In the genomic region with DNA sequence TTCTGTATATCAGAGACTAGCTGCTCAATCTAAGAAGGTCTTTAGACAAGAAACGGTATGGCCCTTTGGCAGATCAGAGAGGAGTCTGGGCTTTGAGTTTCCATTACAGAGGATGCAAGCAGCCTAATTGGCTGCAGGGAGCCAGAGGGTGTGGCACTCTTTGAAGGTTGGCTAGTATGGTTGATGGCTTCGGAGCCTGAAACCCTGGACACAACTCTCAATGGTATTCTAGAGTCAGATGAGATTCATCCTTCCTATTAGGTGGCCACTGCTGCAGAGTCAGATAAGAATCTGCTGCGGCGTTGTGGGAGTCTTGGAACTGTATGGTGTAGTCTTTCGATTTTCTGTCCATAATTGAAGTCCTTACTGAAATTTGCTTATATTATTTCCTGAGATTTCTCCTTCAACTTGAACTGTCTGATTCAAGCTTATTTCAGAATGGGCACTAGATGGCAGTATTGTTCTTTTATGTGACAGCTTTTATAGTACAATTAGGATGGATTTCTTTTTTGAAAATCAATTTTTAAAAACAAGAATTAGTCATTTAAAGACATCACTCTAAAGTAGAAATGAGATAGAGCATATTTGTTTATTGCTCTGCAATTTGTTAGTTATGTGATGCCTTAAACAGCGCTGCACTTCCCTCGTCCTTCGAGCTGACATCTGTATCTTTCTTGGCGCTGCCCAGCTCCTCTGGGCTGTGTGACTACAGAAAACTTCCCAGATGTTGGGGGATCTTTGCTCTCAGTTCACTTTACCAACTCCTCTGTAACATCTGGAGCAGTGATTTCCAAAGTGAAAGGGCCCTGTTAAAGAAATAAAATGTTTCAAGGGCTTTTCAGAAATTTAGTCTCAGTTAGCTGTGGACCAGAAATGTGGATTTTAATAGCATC, we compare ENCODE assay signal across 8 mouse cellular contexts.
DNase-seq lines count a peak whose midpoint lies in the region; ATAC-seq and TF ChIP-seq lines count a peak whose summit lies in the region.

No protein-coding gene starts in this region.

- peak; percentile 69 for TF ChIP-seq CTCF in lung, postnatal 0 days (IDR thresholded peaks at IDR 0.05)
- no peak for TF ChIP-seq CTCF in lung, adult 2 months (IDR thresholded peaks at IDR 0.05; ENCODE audit: insufficient read depth, low read length)
- TF ChIP-seq CTCF in hindbrain, postnatal 0 days (IDR thresholded peaks at IDR 0.05; ENCODE audit: low read depth), result peak; percentile 71
- peak; percentile 21; the same call in 1 of the 2 replicates for TF ChIP-seq CTCF in small intestine, adult 2 months (IDR thresholded peaks at IDR 0.05; ENCODE audit: extremely low read depth, insufficient read length, insufficient replicate concordance, low read depth, low read length)

- H3K4me3 ChIP-seq in forebrain, embryonic 14.5 days (ENCODE audit: low read depth, low read length), result no peak overlapping the region
- no peak overlapping the region for H3K4me3 ChIP-seq in forebrain, embryonic 15.5 days
- no peak overlapping the region for H3K4me3 ChIP-seq in lung, postnatal 0 days (ENCODE audit: low read depth, low read length)
- H3K4me3 ChIP-seq in lung, adult 2 months (replicated peaks; ENCODE audit: extremely low read depth, low read depth, low read length), result no peak overlapping the region
- no peak overlapping the region for H3K4me3 ChIP-seq in hindbrain, postnatal 0 days (ENCODE audit: low read length)
- no peak overlapping the region for H3K4me3 ChIP-seq in small intestine, adult 2 months (ENCODE audit: low read depth, low read length)
- H3K4me3 ChIP-seq in heart, embryonic 10.5 days, result no peak overlapping the region

- H3K27ac ChIP-seq in forebrain, embryonic 14.5 days (ENCODE audit: low read depth, low read length), result no peak overlapping the region
- H3K27ac ChIP-seq in forebrain, embryonic 15.5 days (replicated peaks), result no peak overlapping the region
- no peak overlapping the region for H3K27ac ChIP-seq in lung, postnatal 0 days (ENCODE audit: low read length)
- H3K27ac ChIP-seq in hindbrain, postnatal 0 days, result no peak overlapping the region
- no peak overlapping the region for H3K27ac ChIP-seq in small intestine, adult 2 months (ENCODE audit: insufficient read depth, low read depth, low read length)
- no peak overlapping the region for H3K27ac ChIP-seq in heart, embryonic 10.5 days

- no peaks in the 10 kb centered on the region for H3K4me1 ChIP-seq in forebrain, embryonic 14.5 days (ENCODE audit: control insufficient read depth, insufficient read depth, low read length)
- peaks cover 8% of the 10 kb centered on the region for H3K4me1 ChIP-seq in forebrain, embryonic 15.5 days
- no peaks in the 10 kb centered on the region for H3K4me1 ChIP-seq in lung, postnatal 0 days (ENCODE audit: insufficient read depth, low read depth, low read length)
- H3K4me1 ChIP-seq in lung, adult 2 months (ENCODE audit: control insufficient read depth, insufficient read depth, low read length), result no peaks in the 10 kb centered on the region
- H3K4me1 ChIP-seq in hindbrain, postnatal 0 days (ENCODE audit: insufficient read depth, low read length), result 0 out of 2 replicates have a peak, but pooled peaks cover 5% of the 10 kb centered on the region
- H3K4me1 ChIP-seq in small intestine, adult 2 months (ENCODE audit: control insufficient read depth, insufficient read depth, insufficient read length, low read length), result no peaks in the 10 kb centered on the region
- H3K4me1 ChIP-seq in heart, embryonic 10.5 days, result no peaks in the 10 kb centered on the region

- no peak for TF ChIP-seq EP300 in lung, postnatal 0 days (IDR thresholded peaks at IDR 0.05)

- no peak overlapping the region for H3K4me2 ChIP-seq in forebrain, embryonic 14.5 days (ENCODE audit: low read length)
- no peak overlapping the region for H3K4me2 ChIP-seq in forebrain, embryonic 15.5 days (replicated peaks)
- no peak overlapping the region for H3K4me2 ChIP-seq in lung, postnatal 0 days (replicated peaks; ENCODE audit: low read depth, low read length)
- H3K4me2 ChIP-seq in hindbrain, postnatal 0 days (ENCODE audit: low read depth, low read length), result 0 out of 2 replicates have a peak overlapping the region, but pooled peaks have one; percentile 13

- no peak overlapping the region for H3K9ac ChIP-seq in forebrain, embryonic 14.5 days (ENCODE audit: low read length)
- H3K9ac ChIP-seq in forebrain, embryonic 15.5 days (replicated peaks), result no peak overlapping the region
- no peak overlapping the region for H3K9ac ChIP-seq in lung, postnatal 0 days (replicated peaks; ENCODE audit: low read depth)
- H3K9ac ChIP-seq in hindbrain, postnatal 0 days (replicated peaks; ENCODE audit: low read length), result no peak overlapping the region

- no peaks in the 10 kb centered on the region; the same call in 1 of the 2 replicates for H3K27me3 ChIP-seq in forebrain, embryonic 14.5 days (replicated peaks; ENCODE audit: control insufficient read depth, insufficient read depth, low read length)
- H3K27me3 ChIP-seq in forebrain, embryonic 15.5 days, result peaks cover 6% of the 10 kb centered on the region; the same call in 1 of the 2 replicates
- H3K27me3 ChIP-seq in lung, postnatal 0 days (replicated peaks; ENCODE audit: insufficient read depth, low read length), result no peaks in the 10 kb centered on the region
- no peaks in the 10 kb centered on the region for H3K27me3 ChIP-seq in hindbrain, postnatal 0 days (ENCODE audit: insufficient read depth, low read length)
- H3K27me3 ChIP-seq in small intestine, adult 2 months (ENCODE audit: control insufficient read depth, insufficient read depth, low read length), result peaks cover 6% of the 10 kb centered on the region; the same call in 1 of the 2 replicates
- H3K27me3 ChIP-seq in heart, embryonic 10.5 days (ENCODE audit: insufficient read depth, poor library complexity, severe bottlenecking), result peaks cover 5% of the 10 kb centered on the region

- DNase-seq in forebrain, embryonic 14.5 days (ENCODE audit: low spot score), result peak; percentile 86
- DNase-seq in lung, postnatal 0 days (ENCODE audit: low spot score), result peak; percentile 76
- DNase-seq in lung, adult 2 months, result no peak
- peak; percentile 86 for DNase-seq in hindbrain, postnatal 0 days (ENCODE audit: low spot score)
- DNase-seq in heart, embryonic 10.5 days (ENCODE audit: low spot score), result no peak
- DNase-seq in T-cell, adult 2 months (ENCODE audit: low spot score), result no peak

- H3K36me3 ChIP-seq in forebrain, embryonic 14.5 days (ENCODE audit: control insufficient read depth, insufficient read depth, low read length), result no peaks in the 10 kb centered on the region
- no peaks in the 10 kb centered on the region for H3K36me3 ChIP-seq in forebrain, embryonic 15.5 days
- no peaks in the 10 kb centered on the region for H3K36me3 ChIP-seq in lung, postnatal 0 days (ENCODE audit: insufficient read depth, low read length)
- no peaks in the 10 kb centered on the region for H3K36me3 ChIP-seq in hindbrain, postnatal 0 days (ENCODE audit: insufficient read depth, low read length)
- H3K36me3 ChIP-seq in small intestine, adult 2 months (ENCODE audit: control insufficient read depth, insufficient read depth, low read length), result no peaks in the 10 kb centered on the region
- H3K36me3 ChIP-seq in heart, embryonic 10.5 days, result no peaks in the 10 kb centered on the region

- H3K9me3 ChIP-seq in forebrain, embryonic 14.5 days (replicated peaks; ENCODE audit: control insufficient read depth, low read length), result no peaks in the 10 kb centered on the region
- no peaks in the 10 kb centered on the region for H3K9me3 ChIP-seq in forebrain, embryonic 15.5 days
- no peaks in the 10 kb centered on the region for H3K9me3 ChIP-seq in lung, postnatal 0 days (ENCODE audit: low read length)
- no peaks in the 10 kb centered on the region for H3K9me3 ChIP-seq in hindbrain, postnatal 0 days (ENCODE audit: low read length)
- H3K9me3 ChIP-seq in heart, embryonic 10.5 days, result no peaks in the 10 kb centered on the region

- ATAC-seq in forebrain, embryonic 14.5 days, result peak; percentile 30
- no peak for ATAC-seq in forebrain, embryonic 15.5 days (replicated peaks)
- ATAC-seq in lung, postnatal 0 days, result no peak; the same call in 1 of the 2 replicates
- ATAC-seq in hindbrain, postnatal 0 days, result peak; percentile 21; the same call in 1 of the 2 replicates

- WGBS in forebrain, embryonic 14.5 days, result 57% methylated on average over 9 of the region's 9 CpGs
- WGBS in forebrain, embryonic 15.5 days, result 57% methylated on average over 9 of the region's 9 CpGs
- whole genome bisulfite sequencing in lung, postnatal 0 days, result 46% methylated on average over 9 of the region's 9 CpGs
- WGBS in lung, adult 2 months, result 46% methylated on average over 9 of the region's 9 CpGs
- WGBS in hindbrain, postnatal 0 days, result 49% methylated on average over 9 of the region's 9 CpGs
- WGBS in small intestine, adult 2 months, result 57% methylated on average over 9 of the region's 9 CpGs
- WGBS in heart, embryonic 10.5 days, result 56% methylated on average over 9 of the region's 9 CpGs

- no peak for TF ChIP-seq POLR2A in lung, adult 2 months (IDR thresholded peaks at IDR 0.05; ENCODE audit: borderline replicate concordance, extremely low read depth, low read depth, low read length)
- no peak for TF ChIP-seq POLR2A in small intestine, adult 2 months (IDR thresholded peaks at IDR 0.05; ENCODE audit: low read depth, low read length)

Comparison
In these comparisons a context has a peak if more than half of its experiments do, and no peak if none do; other contexts are left out.
1. ATAC-seq: peak in forebrain, embryonic 14.5 days (single experiment) and hindbrain, postnatal 0 days (single experiment); none in forebrain, embryonic 15.5 days (single experiment) and lung, postnatal 0 days (single experiment).
2. DNase-seq: peak in forebrain, embryonic 14.5 days (single experiment), lung, postnatal 0 days (single experiment) and hindbrain, postnatal 0 days (single experiment); none in lung, adult 2 months (single experiment), heart, embryonic 10.5 days (single experiment) and T-cell, adult 2 months (single experiment).